Mouse (Mus musculus) E14TG2a.4 (cell line): ENCODE measurements around the gene Gm9964.
"Not testable (repeated sequence)": the region's sequence is repeated elsewhere in the genome, so short reads cannot be mapped to it uniquely, and the experiment has no call there.

Experiments
- H3K27me3 ChIP-seq: 2 replicates; pipeline ENCODE4 v1.6.1; 2014; ENCODE audit warnings: low read length, control low read depth; ENCODE audit not compliant: insufficient read depth
- H3K36me3 ChIP-seq: 2 replicates; pipeline ENCODE4 v1.6.1; 2014; ENCODE audit warnings: low read length, control low read depth; ENCODE audit not compliant: insufficient read depth
- H3K4me1 ChIP-seq: replicated peaks from 2 replicates; pipeline ENCODE4 v1.6.1; 2014; ENCODE audit warnings: low read depth, low read length, control low read depth
- H3K4me3 ChIP-seq: replicated peaks from 2 replicates; pipeline ENCODE4 v1.5.1; 2014; ENCODE audit warnings: mild to moderate bottlenecking, low read length
- H3K9me3 ChIP-seq: 2 replicates; pipeline ENCODE4 v1.6.1; 2014; ENCODE audit warnings: low read length, control low read depth
- CTCF ChIP-seq: conservative IDR thresholded peaks from 2 replicates; pipeline ENCODE4 v1.5.1; 2014; ENCODE audit warnings: low read length
- NANOG ChIP-seq: IDR thresholded peaks from 2 replicates; pipeline ENCODE4 v1.6.1; 2014; ENCODE audit warnings: borderline replicate concordance, low read length, mixed read lengths
- POU5F1 ChIP-seq: IDR thresholded peaks from 2 replicates; pipeline ENCODE4 v1.6.1; 2014; ENCODE audit warnings: low read length, borderline replicate concordance

Gene Gm9964

DNA sequence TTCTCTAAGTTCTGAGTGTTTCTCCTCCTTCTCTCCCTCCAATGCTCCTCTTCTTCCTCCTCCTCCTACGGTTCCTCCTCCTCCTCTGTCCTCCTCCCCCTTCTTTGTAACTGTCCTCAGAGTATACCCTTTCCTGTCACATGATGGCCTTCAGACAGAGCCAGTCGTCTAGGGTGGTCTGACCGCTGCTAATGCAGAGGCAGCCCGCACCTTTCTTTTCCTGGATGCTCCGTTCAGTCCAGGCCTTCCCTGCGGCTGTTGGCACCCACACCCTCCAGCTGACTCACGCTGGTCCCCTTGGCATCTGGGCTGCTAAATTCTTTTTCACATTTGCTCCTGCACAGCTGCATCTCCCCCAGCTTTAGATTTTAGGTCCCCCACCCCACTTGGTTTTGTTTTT, 9.8 kb upstream of the Gm9964 start:
- Histone ChIP-seq H3K9me3 (0 out of 2 replicates have a peak, but pooled peaks cover 6% of the 10 kb centered on the region), H3K36me3 (no peaks in the 10 kb centered on the region), H3K4me3 (0 out of 2 replicates have a peak overlapping the region, but pooled peaks have one; percentile 26), H3K4me1 (peaks cover 33% of the 10 kb centered on the region), H3K27me3 (peaks cover 2% of the 10 kb centered on the region; the same call in 1 of the 2 replicates)
- no peak for TF ChIP-seq NANOG
- no peak for TF ChIP-seq CTCF
- no peak for TF ChIP-seq POU5F1

DNA sequence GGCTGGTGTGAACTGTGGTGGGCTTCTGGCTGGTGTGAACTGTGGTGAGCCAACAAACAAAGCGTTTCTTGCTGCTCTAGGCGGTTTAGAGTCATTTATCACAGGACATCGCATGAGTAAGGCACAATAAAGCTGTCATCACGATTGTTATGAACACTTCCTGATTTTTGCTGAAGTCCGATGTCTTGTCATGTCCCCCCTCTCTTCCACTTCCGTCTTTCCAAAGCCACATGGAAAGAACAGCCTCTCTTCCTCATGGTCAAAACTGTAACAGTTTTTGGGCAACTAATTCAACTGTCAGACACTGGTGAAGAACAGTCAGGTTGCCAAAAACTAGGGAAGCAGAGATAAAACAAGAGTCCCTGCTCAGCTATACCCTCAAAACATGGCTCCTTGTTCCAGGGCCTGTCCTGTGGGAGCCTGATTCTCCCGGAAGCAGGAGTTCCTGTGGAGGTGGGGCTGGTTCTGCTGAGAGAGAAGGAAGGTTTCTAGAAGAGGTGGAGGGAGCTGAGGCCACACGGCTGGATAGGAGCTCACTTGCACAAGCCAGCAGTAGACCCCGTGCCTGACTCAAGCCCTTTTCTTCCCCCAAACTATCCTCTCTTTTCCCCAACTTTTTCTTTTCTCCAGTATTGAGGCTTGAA, 9.1 kb upstream of the Gm9964 start:
- no peak overlapping the region for H3K4me3 ChIP-seq
- H3K4me1 ChIP-seq = peaks cover 33% of the 10 kb centered on the region
- H3K36me3 ChIP-seq = no peaks in the 10 kb centered on the region
- peaks cover 2% of the 10 kb centered on the region; the same call in 1 of the 2 replicates for H3K27me3 ChIP-seq
- TF ChIP-seq NANOG = no peak
- TF ChIP-seq POU5F1 = no peak
- TF ChIP-seq CTCF = no peak
- 0 out of 2 replicates have a peak, but pooled peaks cover 6% of the 10 kb centered on the region for H3K9me3 ChIP-seq

DNA sequence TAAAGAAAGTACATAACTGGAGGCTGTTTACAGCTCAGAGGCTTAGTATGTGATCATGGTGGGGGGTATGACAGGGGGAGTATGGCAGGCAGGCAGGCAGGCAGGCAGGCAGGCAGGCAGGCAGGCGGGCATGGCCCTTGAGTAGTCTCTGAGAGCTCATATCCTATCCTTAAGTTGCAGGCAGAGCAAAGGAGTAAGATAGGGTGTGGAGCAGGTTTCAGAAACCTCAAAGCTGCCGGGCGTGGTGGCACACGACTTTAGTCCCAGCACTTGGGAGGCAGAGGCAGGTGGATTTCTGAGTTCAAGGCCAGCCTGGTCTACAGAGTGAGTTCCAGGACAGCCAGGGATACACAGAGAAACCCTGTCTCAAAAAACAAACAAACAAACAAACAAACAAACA, 7.5 kb upstream of the Gm9964 start:
- not testable (repeated sequence) for H3K4me3 ChIP-seq, H3K9me3 ChIP-seq, H3K27me3 ChIP-seq, H3K36me3 ChIP-seq
- peaks cover 33% of the 10 kb centered on the region for H3K4me1 ChIP-seq

DNA sequence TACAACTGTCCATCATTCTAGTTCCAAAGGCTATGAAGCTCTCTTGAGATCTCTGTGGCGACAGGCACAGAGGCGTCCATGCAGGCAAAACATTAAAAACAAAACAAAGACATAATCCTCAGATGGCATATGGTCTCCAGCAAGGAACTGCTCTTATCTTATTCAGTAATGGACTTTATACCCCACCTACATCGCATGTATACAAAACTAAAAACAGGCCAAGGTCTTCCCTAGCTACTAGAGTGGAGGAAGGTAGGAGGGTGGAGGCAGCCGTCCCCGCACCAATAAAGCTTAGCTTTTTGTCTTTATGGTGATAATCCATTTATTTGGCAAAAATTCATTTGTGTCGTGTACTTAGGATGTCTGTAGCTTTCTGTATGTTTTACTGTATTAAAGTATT, 6.4 kb upstream of the Gm9964 start:
- Histone ChIP-seq H3K4me1 (peaks cover 28% of the 10 kb centered on the region), H3K4me3 (no peak overlapping the region), H3K27me3 (peaks cover 2% of the 10 kb centered on the region; the same call in 1 of the 2 replicates), H3K9me3 (0 out of 2 replicates have a peak, but pooled peaks cover 6% of the 10 kb centered on the region), H3K36me3 (no peaks in the 10 kb centered on the region)
- no peak for TF ChIP-seq POU5F1
- TF ChIP-seq CTCF = no peak
- no peak for TF ChIP-seq NANOG

DNA sequence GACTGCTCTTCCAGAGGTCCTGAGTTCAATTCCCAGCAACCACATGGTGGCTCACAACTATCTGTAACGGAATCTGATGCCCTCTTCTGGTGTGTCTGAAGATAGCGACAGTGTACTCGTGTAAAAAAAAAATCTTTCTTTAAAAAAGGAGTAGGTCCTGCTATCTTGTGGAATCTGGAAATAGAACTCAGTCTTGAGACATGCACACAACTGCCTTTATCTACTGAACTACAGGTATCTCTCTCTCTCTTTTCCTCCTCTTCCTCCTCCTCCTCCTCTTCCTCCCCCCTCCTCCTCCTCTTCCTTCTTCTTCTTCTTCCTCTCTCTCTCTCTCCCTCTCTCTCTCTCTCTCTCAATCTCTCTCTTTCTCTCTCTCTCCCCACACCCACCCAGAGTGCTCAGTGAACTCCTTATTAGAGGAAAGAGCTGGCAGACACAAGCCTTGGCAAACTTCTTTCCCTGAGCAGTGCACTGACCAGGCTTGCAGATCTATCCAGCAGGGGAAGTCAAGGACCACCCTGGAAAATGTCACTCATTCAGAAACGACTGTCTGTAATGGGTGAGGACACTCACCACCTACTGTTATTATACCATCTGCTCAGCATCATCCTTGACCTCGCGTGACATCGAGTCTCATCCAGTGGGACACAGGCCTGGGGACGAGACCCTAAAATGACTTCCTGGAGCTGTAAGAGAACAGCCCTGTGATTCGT, 3.2 kb upstream of the Gm9964 start:
- Histone ChIP-seq H3K4me1 (no peaks in the 10 kb centered on the region), H3K27me3 (no peaks in the 10 kb centered on the region), H3K36me3 (no peaks in the 10 kb centered on the region), H3K4me3 (no peak overlapping the region), H3K9me3 (0 out of 2 replicates have a peak, but pooled peaks cover 2% of the 10 kb centered on the region)
- TF ChIP-seq NANOG (no peak), POU5F1 (no peak), CTCF (no peak)

DNA sequence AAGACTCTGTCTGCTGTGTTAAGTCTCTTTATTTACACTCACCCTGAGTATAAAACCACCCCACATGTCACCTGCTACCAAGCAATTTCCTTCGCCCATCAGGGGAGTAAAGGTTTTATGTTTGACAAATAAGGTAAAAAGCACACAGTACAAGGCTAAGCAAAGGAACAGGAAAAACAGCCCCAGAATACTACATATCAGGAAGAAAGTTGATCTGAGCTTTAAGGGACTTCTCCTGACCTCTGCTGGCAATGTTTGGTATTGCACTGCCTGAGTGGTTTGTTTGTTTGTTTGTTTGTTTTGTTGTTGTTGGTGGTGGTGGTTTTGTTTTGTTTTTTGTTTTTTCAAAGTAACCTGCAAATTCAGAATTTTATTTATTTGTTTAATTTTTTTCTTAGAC, 539 bp downstream of the Gm9964 start:
- TF ChIP-seq NANOG = no peak
- TF ChIP-seq CTCF = peak; percentile 100
- TF ChIP-seq POU5F1 = no peak
- H3K4me1 ChIP-seq = peaks cover 16% of the 10 kb centered on the region

DNA sequence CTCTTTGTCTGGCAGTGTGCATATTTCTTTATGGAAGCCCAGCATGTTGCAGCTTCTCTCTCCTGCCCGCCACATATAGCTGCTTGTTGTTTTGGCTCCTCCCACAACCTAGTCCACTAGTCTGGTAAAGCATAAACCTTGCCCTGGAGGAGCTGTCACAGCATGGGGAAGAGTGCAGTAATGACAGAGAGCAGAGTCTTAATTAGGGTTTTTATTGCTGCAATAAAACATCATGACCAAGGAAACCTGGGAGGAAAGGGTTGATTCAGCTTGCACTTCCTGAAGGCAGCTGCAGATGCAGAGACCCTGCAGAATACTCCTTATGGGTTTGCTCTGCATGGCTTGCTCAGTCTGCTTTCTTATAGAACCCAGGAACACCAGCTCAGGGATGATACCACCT, 2.7 kb downstream of the Gm9964 start:
- H3K27me3 ChIP-seq = no peaks in the 10 kb centered on the region

More for the DNA sequence above, 539 bp downstream of the Gm9964 start:
- H3K27me3 ChIP-seq = no peaks in the 10 kb centered on the region
- H3K36me3 ChIP-seq = no peaks in the 10 kb centered on the region
- H3K4me3 ChIP-seq = no peak overlapping the region
- no peaks in the 10 kb centered on the region for H3K9me3 ChIP-seq

DNA sequence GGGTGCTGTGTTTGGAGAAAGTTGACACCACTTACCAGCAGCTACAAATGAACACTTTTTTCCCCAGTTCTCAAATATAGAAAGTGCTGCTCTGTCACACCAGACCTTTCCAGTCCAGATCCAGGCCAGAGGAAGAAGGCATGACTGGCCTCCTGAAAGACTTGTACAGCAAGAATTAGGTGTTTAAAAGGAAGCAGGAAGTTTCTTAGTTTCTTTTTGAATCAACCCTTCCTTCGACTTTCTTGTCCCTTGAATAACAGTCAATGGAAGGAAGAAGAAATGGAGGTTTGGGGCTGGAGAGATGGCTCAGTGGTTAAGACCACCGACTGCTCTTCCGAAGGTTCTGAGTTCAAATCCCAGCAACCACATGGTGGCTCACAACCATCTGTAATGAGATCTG, 3.7 kb downstream of the Gm9964 start:
- TF ChIP-seq NANOG (no peak), CTCF (no peak), POU5F1 (no peak)
- Histone ChIP-seq H3K4me3 (no peak overlapping the region), H3K36me3 (no peaks in the 10 kb centered on the region), H3K4me1 (peaks cover 20% of the 10 kb centered on the region), H3K9me3 (no peaks in the 10 kb centered on the region), H3K27me3 (no peaks in the 10 kb centered on the region)

More for the DNA sequence above, 2.7 kb downstream of the Gm9964 start:
- Histone ChIP-seq H3K36me3 (no peaks in the 10 kb centered on the region), H3K4me1 (peaks cover 20% of the 10 kb centered on the region), H3K4me3 (no peak overlapping the region), H3K9me3 (no peaks in the 10 kb centered on the region)
- TF ChIP-seq CTCF = no peak
- no peak for TF ChIP-seq NANOG
- no peak for TF ChIP-seq POU5F1

DNA sequence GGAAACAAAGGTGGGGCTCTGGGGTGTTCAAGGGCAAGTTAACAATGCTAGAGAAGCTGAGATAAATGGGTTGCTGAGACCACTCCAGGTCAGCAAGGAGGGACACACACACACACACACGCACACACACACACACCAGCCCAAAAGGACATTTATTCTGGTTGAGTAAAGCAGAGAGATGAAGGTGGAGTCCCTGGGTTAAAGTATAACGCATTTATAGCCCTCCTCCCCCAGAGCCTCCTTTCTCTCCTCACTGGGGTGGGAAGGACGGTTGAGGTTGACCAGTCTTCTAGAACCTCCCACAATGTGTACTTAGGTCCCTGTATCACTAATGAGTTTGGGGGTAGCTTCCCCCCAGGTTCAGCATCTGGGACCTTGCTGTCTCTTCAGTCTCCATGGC, 4.6 kb downstream of the Gm9964 start:
- Histone ChIP-seq H3K4me3 (no peak overlapping the region), H3K27me3 (no peaks in the 10 kb centered on the region), H3K36me3 (no peaks in the 10 kb centered on the region), H3K9me3 (no peaks in the 10 kb centered on the region), H3K4me1 (peaks cover 26% of the 10 kb centered on the region)
- TF ChIP-seq POU5F1 (no peak), NANOG (no peak)
